Mouse (Mus musculus): ENCODE data around the gene Rbm28. TPM values are rescaled to one million over a fixed set of nuclear protein-coding genes. Genes with fewer than 3 reads are reported as not detected.
A peak's percentile ranks its signal among the peaks of the same experiment; 100 is the strongest.
"Not testable (repeated sequence)": the region's sequence is repeated elsewhere in the genome, so short reads cannot be mapped to it uniquely, and the experiment has no call there.

The Rbm28 gene
- total RNA-seq, 2 experiments from 2014 or later = 33.7 to 43.6 TPM

- peak in 1 of 2 experiments; percentile 4 for DNase-seq (ENCODE audit: low spot score in 2 of 2)
Measured at GRCm38 (mm10) chr6:29195146-29195545, 30.3 kb upstream of the Rbm28 start.

- DNase-seq (ENCODE audit: low spot score in 2 of 2) = no peak
Measured at GRCm38 (mm10) chr6:29193961-29194750, 29.4 kb upstream of the Rbm28 start.

GRCm38 (mm10) chr6:29187936-29188335 lies 23.1 kb upstream of the Rbm28 start:
- no peak for DNase-seq (ENCODE audit: low spot score in 2 of 2)

- peak in 1 of 2 experiments; percentile 43 for DNase-seq (ENCODE audit: low spot score in 2 of 2)
Measured at GRCm38 (mm10) chr6:29179843-29180242, 15.0 kb upstream of the Rbm28 start.

- DNase-seq (ENCODE audit: low spot score in 2 of 2) = peak; percentile 69 to 76
Measured at GRCm38 (mm10) chr6:29178888-29179658, 14.3 kb upstream of the Rbm28 start, which contains the start of gene Prrt4. TSS of gene Prrt4 (minus strand) at chr6:29179584.

GRCm38 (mm10) chr6:29177901-29178879 lies 13.4 kb upstream of the Rbm28 start:
- no peak for DNase-seq (ENCODE audit: low spot score in 2 of 2)

GRCm38 (mm10) chr6:29175113-29175512 lies 10.3 kb upstream of the Rbm28 start:
- no peak for DNase-seq (ENCODE audit: low spot score in 2 of 2)

GRCm38 (mm10) chr6:29174368-29174767 lies 9.6 kb upstream of the Rbm28 start:
- DNase-seq (ENCODE audit: low spot score in 2 of 2) = no peak

GRCm38 (mm10) chr6:29170952-29171388 lies 6.2 kb upstream of the Rbm28 start:
- peak; percentile 81 to 87 for DNase-seq (ENCODE audit: low spot score in 2 of 2)

GRCm38 (mm10) chr6:29170063-29170921 lies 5.5 kb upstream of the Rbm28 start:
- peak; percentile 33 to 53 for DNase-seq (ENCODE audit: low spot score in 2 of 2)

- DNase-seq (ENCODE audit: low spot score in 2 of 2) = no peak
Measured at GRCm38 (mm10) chr6:29169675-29170062, 4.9 kb upstream of the Rbm28 start.

- no peak for DNase-seq (ENCODE audit: low spot score in 2 of 2)
Measured at GRCm38 (mm10) chr6:29168871-29169270, 4.1 kb upstream of the Rbm28 start.

GRCm38 (mm10) chr6:29166196-29166595 lies 1.4 kb upstream of the Rbm28 start:
- peak; percentile 55 to 56 for DNase-seq (ENCODE audit: low spot score in 2 of 2)

GRCm38 (mm10) chr6:29161291-29161690 lies 3.5 kb downstream of the Rbm28 start:
- not testable (repeated sequence) for DNase-seq (ENCODE audit: low spot score in 2 of 2)

- DNase-seq (ENCODE audit: low spot score in 2 of 2) = no peak
Measured at GRCm38 (mm10) chr6:29160786-29161185, 4.0 kb downstream of the Rbm28 start.

- DNase-seq (ENCODE audit: low spot score in 2 of 2) = no peak
Measured at GRCm38 (mm10) chr6:29156326-29156725, 8.5 kb downstream of the Rbm28 start.

GRCm38 (mm10) chr6:29150001-29150400 lies 14.8 kb downstream of the Rbm28 start:
- no peak for DNase-seq (ENCODE audit: low spot score in 2 of 2)

GRCm38 (mm10) chr6:29147407-29148010 lies 17.3 kb downstream of the Rbm28 start:
- no peak for DNase-seq (ENCODE audit: low spot score in 2 of 2)

GRCm38 (mm10) chr6:29146641-29147040 lies 18.2 kb downstream of the Rbm28 start:
- DNase-seq (ENCODE audit: low spot score in 2 of 2) = no peak

Data from layer of hippocampus, postnatal 10 days (tissue).